Mouse (Mus musculus) monocyte, adult 2 months (primary cell): ENCODE data around the gene Il17rd.

Experiments
- DNase-seq, 2 experiments: peaks; one replicate each; pipeline ENCODE4 v3.0.0; 2022; ENCODE audit warnings: low spot score in 2 of 2, low read depth in 1 of 2

Il17rd gene

DNA sequence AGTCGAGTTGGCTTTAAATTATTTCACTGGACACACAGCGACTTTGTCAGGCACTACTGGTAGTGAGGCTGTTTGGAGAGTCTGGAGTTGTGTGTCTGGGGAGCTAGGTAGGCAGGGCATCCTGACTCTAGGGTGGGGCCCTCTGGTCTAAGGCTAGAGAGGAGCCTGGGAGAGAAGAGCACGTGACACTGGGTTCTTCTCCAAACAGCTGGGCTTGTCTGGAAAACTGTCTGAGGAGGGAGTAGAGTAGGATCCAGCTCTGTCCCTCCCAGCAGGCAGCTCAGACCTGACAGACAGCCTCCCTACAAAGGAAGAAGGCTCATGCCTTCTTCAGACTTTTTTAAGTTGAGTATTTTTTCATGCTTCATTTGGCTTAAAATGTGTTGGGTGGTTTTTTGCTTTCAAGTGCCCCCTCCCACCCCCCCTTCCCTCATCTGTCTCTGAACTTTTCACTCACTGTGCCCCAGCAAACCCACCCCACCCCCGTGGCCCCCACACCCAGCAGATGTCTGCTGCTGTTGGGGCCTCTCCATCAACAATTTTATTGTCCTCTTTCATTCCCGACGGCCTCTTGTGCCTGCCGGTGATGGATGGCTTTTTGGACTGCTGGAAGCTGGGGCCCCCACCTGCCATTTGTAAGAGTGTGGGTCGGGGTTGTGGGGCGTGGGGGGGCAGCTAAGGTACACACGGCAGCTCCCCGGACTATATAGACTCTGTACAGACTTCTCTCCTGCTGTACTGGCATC is 5.7 kb downstream of the Il17rd start:
- DNase-seq, result no peak

DNA sequence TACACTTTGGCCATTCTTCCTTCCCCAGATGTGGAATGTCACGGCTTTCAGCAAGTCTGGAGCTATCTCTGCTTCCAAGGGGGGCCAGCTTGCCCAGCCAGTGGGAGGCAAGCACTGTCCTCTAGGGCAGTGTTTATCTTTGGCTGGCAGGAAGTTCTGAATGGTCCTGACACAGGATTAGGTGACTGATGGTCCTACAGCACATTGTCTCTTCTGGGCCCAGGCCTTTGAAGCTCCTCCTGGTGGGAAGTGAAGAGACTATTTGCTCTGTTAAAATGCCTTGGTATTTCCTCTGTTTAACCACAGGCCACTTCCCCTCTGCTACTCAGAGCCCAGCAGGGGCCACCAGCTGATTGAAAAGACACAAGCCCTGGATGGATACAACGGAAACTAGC is 6.2 kb downstream of the Il17rd start:
- DNase-seq, result peak in 1 of 2 experiments; percentile 19

DNA sequence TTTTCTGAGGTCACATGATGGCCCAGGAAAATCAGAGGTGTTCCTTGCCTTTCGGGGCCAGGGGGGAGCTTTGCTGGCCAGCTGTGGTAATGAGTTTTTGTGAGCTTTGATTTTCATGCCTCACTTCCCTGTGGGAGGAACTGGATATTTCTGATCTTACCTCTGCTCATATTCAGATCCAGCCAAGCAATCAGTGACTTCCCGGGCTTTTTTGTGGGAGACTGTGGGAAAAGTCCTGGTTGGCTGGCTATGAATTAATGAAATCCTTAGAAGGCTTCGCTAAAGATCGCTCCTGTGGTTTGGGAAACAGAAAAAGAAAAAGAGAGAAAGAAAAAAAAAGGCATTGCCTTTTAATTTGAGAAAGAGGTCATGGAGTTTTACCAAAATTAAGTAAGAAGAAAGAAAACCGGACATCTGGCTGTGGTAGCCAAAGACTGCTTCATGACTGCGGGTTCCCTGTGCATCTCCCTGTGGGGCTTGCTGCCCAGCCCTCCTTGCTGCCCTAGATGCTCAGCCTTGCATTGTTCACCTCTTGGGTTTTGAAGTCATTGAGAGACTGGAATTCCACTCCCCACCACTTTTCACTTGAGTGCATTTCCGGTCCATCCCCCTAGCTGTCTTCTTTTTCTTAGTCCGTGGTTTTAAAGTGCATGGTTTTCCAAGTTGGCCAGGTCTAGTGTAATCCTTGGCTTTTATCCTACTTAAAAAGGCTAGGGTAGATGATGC is 9.7 kb downstream of the Il17rd start:
- DNase-seq, result no peak

DNA sequence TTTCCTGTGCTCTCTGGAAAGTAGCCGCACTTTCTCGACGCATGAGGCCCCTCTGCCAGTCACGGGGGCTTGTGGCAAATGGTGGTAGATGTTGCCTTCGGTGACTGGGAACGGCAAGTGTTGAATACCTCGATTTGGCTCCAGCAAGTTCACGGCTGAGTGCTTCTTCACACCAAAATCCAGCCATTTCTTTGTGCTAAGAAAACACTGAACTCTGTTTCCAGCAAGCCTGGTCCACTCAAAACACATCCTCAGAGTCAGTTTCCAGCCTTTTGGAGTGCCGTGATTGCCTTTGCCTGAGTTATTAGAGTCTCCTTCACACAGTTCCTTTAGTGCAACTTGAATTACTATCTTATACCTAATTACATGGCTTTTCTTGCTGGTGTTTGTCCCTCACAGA is 11.3 kb downstream of the Il17rd start:
- DNase-seq, result no peak

DNA sequence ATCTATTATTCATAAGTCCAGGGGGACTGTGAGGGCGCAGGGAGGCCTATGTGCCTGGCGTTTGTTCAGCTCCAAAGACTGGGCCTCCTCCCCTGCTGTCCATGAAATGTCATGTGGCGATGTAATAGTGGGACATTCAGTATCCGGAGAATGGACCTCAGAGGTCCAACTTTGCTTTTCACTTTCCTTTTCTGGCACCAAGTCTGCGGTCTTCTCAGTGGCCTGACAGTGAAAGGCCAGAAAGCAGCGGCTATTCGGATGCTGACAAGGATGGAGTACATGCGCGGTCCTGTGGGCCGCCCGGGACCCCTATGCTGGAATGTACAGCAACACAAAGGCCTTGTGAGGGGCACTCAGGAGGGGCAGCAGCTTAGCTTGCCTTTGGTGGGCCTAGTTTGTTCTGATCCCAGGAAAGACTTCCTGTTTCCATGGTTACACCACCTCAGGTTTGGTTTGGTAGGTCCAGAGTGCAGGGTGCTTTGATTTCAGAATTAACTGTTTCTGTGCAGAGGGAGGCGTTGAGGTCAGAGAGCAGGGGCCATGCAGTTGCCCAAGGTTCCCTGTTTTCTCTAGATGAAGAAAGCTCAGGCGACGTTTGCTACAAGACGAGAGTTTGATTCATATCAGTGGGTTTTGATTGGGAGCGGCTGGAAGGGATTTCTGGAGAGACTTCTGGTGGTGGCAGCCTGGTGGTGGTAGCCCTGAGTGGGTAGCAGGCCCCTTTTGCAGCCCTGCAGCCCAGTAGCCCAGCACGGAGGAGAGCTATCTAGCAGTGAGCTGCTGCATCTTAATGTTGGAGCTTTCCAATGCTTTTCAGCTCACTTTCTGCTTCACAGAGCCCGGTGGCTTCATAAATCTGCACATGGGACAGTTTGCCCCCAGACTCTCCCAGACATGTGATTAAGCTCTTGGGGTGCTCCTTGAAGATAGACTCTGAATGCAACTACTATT is 12.1 kb downstream of the Il17rd start:
- DNase-seq, result no peak

DNA sequence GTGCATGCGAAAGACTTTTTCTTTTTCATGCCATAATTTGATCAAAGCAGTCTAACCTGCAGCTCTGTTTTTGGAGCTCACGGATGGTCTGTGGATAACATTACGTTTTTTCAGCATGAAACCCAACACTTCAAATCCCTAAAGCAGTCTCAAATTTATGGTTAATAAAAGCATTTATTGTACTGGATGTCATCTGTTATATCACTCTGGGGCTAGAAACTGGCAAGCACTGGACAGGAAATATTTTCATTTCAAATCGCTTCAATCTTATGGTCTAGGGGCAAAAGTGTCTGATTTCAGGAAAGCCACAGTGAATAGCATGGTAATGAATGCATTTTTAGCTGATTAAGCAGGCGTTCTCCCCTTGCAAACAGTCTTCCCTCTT is 12.8 kb downstream of the Il17rd start:
- DNase-seq, result no peak

DNA sequence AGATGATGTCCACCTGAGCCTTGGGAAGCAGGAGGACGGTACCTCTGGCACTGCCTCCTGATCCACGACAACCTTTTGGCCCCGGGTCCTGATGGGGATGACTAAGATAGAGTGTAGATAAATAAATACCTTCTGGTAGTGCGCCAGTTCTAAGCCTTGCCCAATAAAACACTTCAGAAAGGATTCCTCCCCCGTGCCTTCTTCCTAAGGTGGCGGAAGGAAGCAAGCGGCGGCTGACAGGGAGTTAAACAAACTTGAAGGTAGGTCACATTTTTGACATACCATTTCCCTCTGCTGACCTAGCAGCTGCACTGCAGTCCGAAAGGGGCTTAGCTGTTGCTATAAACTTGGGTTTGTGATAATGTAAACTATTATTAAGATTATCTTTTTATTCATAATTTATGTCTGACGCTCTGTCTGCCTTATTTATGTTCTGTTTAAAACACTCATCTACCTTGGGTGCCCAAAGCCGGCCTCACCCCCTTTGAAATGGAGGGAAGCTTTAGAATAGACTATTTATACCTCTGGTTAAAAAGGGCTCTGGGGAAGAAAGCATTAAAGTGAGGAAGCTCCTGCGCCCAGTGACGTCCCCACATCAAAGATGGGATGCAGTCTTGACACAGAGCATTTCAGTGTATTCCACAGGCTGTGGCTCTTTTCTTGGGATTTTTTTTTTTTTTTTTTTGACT is 19.9 kb downstream of the Il17rd start:
- no peak for DNase-seq

DNA sequence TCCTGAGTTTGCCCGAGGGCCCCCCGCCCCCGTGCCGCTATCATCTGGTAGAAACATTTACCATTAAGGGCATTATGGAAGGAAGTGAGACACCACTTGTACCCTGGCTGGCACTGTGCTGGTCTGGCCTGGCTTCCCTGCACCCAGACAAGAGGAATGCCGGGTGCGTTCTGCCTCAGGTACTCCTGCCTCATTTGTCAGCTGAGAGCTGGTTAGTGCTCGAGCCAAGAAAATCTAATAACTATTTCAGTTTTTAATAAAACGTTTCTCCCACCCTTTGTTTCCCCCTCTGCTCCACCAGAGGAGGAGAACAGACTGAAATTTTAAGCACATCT is 20.4 kb downstream of the Il17rd start:
- no peak for DNase-seq

DNA sequence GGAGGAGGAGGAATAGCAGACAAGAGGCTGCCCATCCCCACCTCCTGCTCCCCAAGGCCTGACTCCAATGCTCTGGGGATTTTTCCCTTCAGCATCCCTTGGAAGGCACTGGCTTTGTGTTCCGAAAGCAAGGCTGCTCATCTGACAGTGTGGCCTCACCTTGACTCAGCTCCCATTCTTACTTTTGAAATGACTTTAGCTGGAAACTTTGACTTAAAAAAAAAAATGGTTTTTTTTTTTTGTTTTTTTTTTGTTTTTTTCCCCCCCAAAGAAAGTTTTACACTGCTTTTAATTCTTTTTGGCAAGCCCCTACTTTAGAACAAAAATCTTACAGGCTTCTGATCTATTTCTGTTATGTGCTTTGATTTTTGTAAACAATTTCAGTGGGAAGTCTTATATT is 24.6 kb downstream of the Il17rd start:
- no peak for DNase-seq

DNA sequence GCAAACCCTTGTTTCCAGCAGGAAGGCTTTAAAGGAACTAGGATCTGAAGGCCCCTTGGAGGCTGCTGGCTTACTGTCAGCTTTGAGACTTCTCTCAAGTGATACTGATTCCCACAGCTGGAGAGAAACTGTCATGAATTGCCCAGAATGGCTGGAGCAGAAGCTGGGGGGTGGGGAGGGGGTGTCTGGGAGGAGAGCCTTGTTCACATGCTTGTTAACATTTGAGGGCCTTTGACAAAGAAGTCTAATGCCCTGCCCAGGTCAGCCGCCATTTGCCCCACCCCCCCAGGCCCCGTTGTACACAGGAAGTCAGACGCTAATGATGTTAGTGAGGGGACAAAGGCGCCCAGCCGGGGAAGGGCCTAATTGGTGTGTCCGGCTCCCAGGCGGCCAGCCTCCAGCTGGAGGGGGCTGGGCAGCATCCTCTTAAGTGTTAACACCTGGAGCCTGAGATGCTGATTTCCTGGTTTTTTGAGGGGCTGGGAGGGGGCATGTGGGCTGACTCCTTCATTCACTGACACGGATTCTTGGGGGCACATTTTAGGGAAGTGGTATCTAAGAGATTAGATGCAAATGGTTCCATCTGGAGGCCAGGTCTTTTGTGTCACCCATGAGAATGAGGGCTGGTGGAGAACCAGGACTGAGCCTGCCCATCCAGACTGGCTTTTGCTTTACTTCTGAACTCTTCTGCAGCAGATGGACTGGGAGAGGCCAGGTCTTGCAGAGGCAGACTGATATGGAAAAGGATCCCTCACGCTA is 27.6 kb downstream of the Il17rd start:
- DNase-seq, result no peak

DNA sequence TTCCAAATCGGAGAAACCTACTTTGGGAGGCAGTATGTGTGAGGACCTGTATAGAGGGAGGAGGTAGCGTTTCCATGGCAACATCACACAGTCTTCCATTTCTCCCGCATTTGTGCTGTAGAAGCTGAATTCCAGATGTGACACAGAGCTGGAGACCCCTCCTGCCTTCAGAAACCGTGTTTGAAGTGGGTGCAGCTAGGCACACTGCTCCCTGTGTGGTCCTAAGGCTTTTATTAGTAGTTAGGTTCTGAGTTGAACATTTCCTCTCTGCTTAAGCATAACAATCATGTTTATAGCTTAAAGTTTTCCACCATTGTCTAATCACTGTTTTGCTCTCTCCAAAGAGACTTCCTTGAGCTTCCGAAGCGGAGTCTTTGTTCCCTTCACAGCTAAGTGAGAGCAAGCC is 29.1 kb downstream of the Il17rd start:
- no peak for DNase-seq

DNA sequence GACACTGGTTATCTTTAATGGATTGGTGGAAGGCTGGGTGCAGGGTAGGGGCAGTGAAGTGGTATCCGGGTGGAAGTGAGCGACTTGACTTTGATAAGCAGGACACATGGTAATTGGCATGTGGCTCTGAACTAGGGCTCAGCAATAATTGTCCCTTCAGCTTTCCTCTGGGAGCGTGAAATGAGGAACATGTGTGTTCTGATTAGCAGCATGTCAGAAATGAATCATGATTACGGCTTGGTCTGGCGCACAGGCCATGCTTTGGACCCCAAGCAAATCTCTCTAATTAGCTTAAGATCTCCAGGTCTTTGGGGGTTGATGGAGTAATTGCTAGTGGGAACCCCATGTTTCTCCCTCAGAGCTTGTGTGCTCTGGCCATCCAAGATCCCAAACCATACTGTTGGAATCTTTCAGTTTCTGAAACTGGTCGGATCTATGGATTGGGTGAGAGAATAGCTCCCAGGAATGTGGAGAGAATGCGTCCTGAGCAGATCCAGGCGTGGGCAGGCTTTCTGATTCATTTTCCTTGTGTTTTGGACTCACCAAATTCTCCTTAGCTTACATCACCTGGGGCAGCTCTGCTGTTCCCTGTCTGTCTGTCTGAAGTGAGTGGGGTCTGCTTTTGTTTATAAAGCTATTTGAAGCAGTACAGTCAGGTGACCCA is 30.8 kb downstream of the Il17rd start:
- no peak for DNase-seq

DNA sequence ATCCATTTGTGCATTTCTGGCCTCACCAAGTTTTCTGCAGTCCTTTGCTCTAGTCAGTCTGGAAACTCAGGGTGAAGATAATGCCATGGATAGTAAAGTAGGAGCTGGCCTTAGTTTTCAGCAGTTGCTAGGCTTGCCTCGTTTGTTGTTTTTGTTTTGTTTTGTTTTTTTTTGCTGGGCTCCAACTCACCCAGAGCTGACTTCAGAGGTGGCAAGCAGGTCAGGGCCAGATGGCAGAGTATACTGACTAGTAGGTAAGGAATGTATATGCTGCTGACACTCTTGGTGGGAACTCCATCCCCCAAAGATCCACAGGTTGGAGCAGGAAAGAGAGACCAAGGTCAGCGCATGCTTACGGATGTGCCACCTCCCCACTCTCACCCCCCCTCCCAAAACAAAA is 31.4 kb downstream of the Il17rd start:
- no peak for DNase-seq

DNA sequence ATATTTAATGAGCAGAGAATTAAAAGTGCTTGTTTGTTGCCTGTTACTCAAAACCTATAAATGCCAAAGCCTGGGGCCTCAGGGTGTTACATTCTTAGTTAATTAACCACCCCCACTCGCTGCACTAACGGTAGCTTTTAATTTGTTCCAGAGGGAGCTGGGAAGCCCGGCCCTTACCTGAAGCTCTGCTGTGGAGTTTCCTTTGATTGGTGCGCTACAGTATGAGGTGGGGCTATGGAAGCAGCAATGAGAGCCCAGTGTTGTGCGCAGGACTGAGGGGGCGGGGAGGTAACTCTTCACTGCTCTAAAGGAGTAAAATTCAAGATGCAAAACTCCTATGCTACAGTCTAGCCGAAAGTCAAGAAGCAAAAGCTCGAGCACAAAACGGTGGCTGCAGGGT is 32.0 kb downstream of the Il17rd start:
- no peak for DNase-seq

DNA sequence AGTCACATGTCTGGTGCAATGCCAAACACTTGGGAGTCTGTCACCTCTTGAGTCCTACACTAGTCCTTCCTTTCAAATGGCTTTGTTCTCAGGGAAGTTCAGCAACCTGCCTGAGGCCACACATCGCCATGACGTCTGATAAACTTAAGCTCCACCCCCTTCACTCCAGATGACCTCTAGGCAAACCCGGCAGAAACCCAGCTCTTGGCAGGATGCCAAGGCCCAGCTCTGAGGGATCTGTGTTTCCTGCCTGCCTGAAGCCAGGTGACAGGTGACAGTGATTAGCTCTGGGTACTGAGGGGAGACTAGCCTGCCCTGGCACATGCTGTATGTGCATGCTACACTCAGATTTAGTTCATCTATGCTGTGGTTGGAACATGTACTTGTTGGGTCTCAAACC is 33.2 kb downstream of the Il17rd start:
- DNase-seq, result no peak

DNA sequence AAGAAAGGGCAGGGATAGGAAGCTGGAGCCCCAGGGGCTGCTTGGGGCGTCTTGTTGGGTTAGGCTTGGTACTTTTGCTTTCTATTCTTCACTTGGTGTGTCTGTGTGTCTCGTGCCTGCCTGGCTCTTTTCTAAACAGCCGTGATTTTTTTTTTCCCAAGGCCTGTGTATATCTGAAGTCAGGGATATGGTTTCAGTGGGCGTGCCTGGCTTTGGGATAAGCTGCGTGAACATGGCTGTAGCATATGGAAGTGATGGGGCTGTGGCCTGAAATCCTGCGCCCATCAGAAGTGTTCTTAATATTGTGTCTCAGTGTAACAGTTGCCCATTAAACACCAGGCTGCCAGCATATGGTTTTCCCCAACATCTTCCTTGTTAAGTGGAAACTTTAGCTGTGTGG is 36.3 kb downstream of the Il17rd start:
- no peak for DNase-seq

DNA sequence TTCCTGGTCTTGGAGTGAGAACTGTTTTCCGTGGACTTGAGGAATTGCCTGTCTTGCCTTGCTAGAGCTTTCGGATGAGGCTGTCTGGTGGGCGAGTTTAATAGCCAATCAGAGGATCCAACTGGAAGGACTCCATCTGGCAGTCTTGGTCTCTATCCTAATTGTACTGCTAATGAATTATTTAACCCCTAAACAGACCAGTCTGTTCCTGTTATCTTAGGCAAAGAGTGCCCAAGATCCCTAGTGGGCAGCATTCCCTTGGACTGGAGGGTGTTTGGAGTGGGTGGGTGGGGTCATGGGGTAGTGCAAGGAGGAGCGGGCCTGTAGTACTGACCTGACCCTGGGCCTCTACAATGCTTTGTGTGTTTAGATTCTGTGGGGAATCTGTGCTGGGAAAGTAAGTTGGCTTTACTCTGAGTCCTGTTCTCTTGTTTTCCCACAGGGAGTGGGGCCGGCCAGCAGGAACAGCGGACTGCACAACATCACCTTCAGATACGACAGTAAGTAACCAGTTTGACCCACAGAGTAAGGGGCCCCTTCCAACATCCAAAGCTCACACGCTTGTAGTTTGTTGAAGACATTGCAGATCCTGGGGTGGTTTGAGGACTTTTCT is 37.3 kb downstream of the Il17rd start:
- DNase-seq, result no peak

DNA sequence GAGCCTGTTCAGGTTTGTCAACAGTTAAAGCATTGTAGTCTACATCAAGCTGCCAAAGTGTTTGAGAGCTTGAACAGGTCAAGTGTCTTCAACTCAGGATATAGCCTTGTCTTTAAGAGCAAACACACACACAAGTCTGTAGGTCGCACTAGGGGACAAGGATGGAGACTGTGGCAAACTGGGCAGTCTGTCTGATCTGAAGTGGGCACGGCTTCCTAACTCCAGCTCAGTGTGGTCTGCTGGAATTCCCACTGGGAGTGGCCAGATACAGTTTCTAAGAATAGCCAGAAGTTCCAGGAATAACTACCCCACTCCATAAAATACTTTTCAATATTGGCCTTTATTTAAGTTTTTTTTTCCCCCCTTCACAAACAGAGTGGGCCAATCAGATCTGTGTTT is 37.8 kb downstream of the Il17rd start:
- DNase-seq, result no peak

DNA sequence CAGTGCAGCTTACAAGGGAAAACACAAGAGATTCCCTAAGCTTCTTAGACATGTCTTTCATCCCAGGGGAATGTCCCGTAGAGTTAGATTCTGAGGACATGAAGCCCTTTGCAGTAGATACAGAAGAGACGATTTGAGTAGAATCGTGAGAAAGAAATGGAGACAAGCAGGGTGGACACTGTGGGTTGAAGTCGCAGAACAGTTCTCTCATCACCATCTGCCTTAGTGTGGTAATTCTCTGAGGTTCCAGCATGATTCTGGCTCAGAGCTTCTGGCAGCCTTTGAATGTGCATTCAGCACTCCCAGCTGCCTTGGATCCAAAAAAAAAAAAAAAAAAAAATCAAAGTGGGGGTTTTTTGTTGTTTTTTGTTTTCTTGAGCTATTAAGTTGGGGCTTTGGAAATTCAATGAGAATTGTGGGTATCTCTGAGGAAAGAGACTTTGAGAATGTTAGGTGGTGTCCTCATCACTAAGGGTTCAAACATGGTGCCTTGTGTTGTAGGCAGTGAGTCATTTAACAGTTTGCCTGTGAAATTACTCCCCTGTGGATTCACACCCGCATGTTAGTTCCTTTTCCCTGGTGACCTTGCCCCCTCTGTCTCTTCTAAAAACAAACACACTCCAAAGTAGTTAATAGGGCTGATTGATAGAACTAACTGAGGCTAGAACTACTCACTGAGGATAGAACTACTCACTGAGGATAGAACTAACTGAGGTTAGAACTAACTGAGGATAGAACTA is 43.0 kb downstream of the Il17rd start:
- no peak for DNase-seq
